Mouse (Mus musculus) liver, adult 2 months (tissue): ENCODE data around the gene B430306N03Rik.

Experiments used
- CTCF ChIP-seq: fragments of 200-500 bp; IDR thresholded peaks from 2 replicates; pipeline ENCODE4 v1.5.1; 2011; ENCODE audit warnings: low read depth, low read length, control low read depth
- POLR2A ChIP-seq: fragments of 200-500 bp; IDR thresholded peaks from 2 replicates; pipeline ENCODE4 v1.6.1; 2011; ENCODE audit warnings: low read length, control low read depth; ENCODE audit not compliant: insufficient read depth; ENCODE audit errors: extremely low read depth

DNA sequence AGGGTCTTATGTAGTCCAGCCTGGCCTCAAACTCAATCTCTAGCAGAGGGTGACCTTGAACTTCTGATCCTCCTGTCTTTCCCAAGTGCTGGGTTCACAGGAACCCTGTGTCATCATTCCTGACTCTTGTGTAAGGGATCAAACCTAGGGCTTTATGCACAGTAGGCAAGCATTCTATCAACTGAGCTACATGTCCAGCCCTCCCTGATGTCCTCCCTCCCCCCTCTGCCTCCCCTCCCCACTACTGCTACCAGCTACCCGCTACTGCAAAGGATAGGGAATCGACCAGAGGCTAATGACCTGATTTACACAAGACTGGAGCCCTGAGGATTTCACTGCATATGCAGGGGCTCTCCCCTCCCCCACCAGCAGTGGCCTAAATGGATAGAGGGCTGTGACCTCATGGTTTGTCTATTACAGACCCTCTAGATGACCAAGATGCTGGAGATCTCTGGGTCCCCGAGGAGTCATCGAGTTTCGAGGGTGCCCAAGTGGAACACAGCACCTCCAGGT lies 34.8 kb downstream of the B430306N03Rik start:
- no peak for TF ChIP-seq CTCF
- no peak for TF ChIP-seq POLR2A
